Mouse (Mus musculus): Measurements from ENCODE around the gene Rpl21. TPM values are rescaled to one million over a fixed set of nuclear protein-coding genes. Genes with fewer than 3 reads are reported as not detected.
A peak's percentile ranks its signal among the peaks of the same experiment; 100 is the strongest.

Gene Rpl21
- polyA plus RNA-seq, 1 experiment from 2014 or later = 536 TPM

GRCm38 (mm10) chr5:146806004-146806430, 26.7 kb upstream of the Rpl21 start:
- Histone ChIP-seq H3K27me3 (ENCODE audit: low read depth, poor library complexity, severe bottlenecking) (no peaks in the 10 kb centered on the region), H3K4me3 (no peak overlapping the region), H3K9me3 (replicated peaks) (peaks cover 4% of the 10 kb centered on the region; the same call in 1 of the 2 replicates), H3K27ac (replicated peaks) (no peak overlapping the region), H3K36me3 (no peaks in the 10 kb centered on the region), H3K4me1 (no peaks in the 10 kb centered on the region)
- DNase-seq (ENCODE audit: low spot score) = no peak
- WGBS = 81% methylated on average over 8 of the region's 8 CpGs

GRCm38 (mm10) chr5:146809951-146810350, 22.7 kb upstream of the Rpl21 start:
- Histone ChIP-seq H3K27me3 (ENCODE audit: low read depth, poor library complexity, severe bottlenecking) (no peaks in the 10 kb centered on the region), H3K4me3 (no peak overlapping the region), H3K4me1 (no peaks in the 10 kb centered on the region), H3K27ac (replicated peaks) (no peak overlapping the region), H3K9me3 (replicated peaks) (no peaks in the 10 kb centered on the region), H3K36me3 (no peaks in the 10 kb centered on the region)
- 80% methylated on average over 5 of the region's 5 CpGs for WGBS
- DNase-seq (ENCODE audit: low spot score) = no peak

GRCm38 (mm10) chr5:146812866-146813265, 19.8 kb upstream of the Rpl21 start:
- 92% methylated on average over 5 of the region's 5 CpGs for WGBS

GRCm38 (mm10) chr5:146813421-146813820, 19.3 kb upstream of the Rpl21 start:
- Histone ChIP-seq H3K27ac (replicated peaks) (no peak overlapping the region), H3K4me1 (no peaks in the 10 kb centered on the region), H3K27me3 (ENCODE audit: low read depth, poor library complexity, severe bottlenecking) (no peaks in the 10 kb centered on the region), H3K36me3 (no peaks in the 10 kb centered on the region), H3K4me3 (no peak overlapping the region), H3K9me3 (replicated peaks) (no peaks in the 10 kb centered on the region)
- 83% methylated on average over 4 of the region's 4 CpGs for WGBS
- DNase-seq (ENCODE audit: low spot score) = no peak

More at GRCm38 (mm10) chr5:146812866-146813265, 19.8 kb upstream of the Rpl21 start:
- Histone ChIP-seq H3K9me3 (replicated peaks) (no peaks in the 10 kb centered on the region), H3K4me1 (no peaks in the 10 kb centered on the region), H3K27ac (replicated peaks) (no peak overlapping the region), H3K27me3 (ENCODE audit: low read depth, poor library complexity, severe bottlenecking) (no peaks in the 10 kb centered on the region), H3K4me3 (no peak overlapping the region), H3K36me3 (no peaks in the 10 kb centered on the region)
- no peak for DNase-seq (ENCODE audit: low spot score)

- no peak for DNase-seq (ENCODE audit: low spot score)
- no peak overlapping the region for H3K4me3 ChIP-seq
- no peaks in the 10 kb centered on the region for H3K9me3 ChIP-seq (replicated peaks)
- WGBS = 85% methylated on average over 4 of the region's 4 CpGs
- H3K27me3 ChIP-seq (ENCODE audit: low read depth, poor library complexity, severe bottlenecking) = no peaks in the 10 kb centered on the region
- no peaks in the 10 kb centered on the region for H3K36me3 ChIP-seq
- H3K4me1 ChIP-seq = 0 out of 2 replicates have a peak, but pooled peaks cover 3% of the 10 kb centered on the region
- H3K27ac ChIP-seq (replicated peaks) = no peak overlapping the region
Observed at GRCm38 (mm10) chr5:146815394-146815793, 17.3 kb upstream of the Rpl21 start.

- 89% methylated on average over 8 of the region's 8 CpGs for WGBS
- 0 out of 2 replicates have a peak, but pooled peaks cover 3% of the 10 kb centered on the region for H3K4me1 ChIP-seq
- no peak overlapping the region for H3K27ac ChIP-seq (replicated peaks)
- no peaks in the 10 kb centered on the region for H3K36me3 ChIP-seq
- no peaks in the 10 kb centered on the region for H3K9me3 ChIP-seq (replicated peaks)
- DNase-seq (ENCODE audit: low spot score) = no peak
- H3K27me3 ChIP-seq (ENCODE audit: low read depth, poor library complexity, severe bottlenecking) = no peaks in the 10 kb centered on the region
- no peak overlapping the region for H3K4me3 ChIP-seq
Observed at GRCm38 (mm10) chr5:146817583-146817982, 15.1 kb upstream of the Rpl21 start.

- H3K27me3 ChIP-seq (ENCODE audit: low read depth, poor library complexity, severe bottlenecking) = no peaks in the 10 kb centered on the region
- no peak overlapping the region for H3K4me3 ChIP-seq
- WGBS = 85% methylated on average over 8 of the region's 8 CpGs
Observed at GRCm38 (mm10) chr5:146818906-146819623, 13.6 kb upstream of the Rpl21 start.

GRCm38 (mm10) chr5:146823005-146823404, 9.7 kb upstream of the Rpl21 start:
- no peak overlapping the region for H3K4me3 ChIP-seq
- no peak for DNase-seq (ENCODE audit: low spot score)
- peaks cover 8% of the 10 kb centered on the region; the same call in 1 of the 2 replicates for H3K4me1 ChIP-seq
- no peaks in the 10 kb centered on the region for H3K36me3 ChIP-seq
- H3K27me3 ChIP-seq (ENCODE audit: low read depth, poor library complexity, severe bottlenecking) = no peaks in the 10 kb centered on the region
- no peak overlapping the region for H3K27ac ChIP-seq (replicated peaks)
- H3K9me3 ChIP-seq (replicated peaks) = no peaks in the 10 kb centered on the region
- 91% methylated on average over 5 of the region's 5 CpGs for WGBS

More at GRCm38 (mm10) chr5:146818906-146819623, 13.6 kb upstream of the Rpl21 start:
- no peak for DNase-seq (ENCODE audit: low spot score)
- no peak overlapping the region for H3K27ac ChIP-seq (replicated peaks)
- 0 out of 2 replicates have a peak, but pooled peaks cover 3% of the 10 kb centered on the region for H3K4me1 ChIP-seq
- no peaks in the 10 kb centered on the region for H3K9me3 ChIP-seq (replicated peaks)
- H3K36me3 ChIP-seq = no peaks in the 10 kb centered on the region

GRCm38 (mm10) chr5:146829528-146829927, 3.2 kb upstream of the Rpl21 start:
- Histone ChIP-seq H3K27me3 (ENCODE audit: low read depth, poor library complexity, severe bottlenecking) (no peaks in the 10 kb centered on the region), H3K4me1 (peaks cover 17% of the 10 kb centered on the region), H3K4me3 (no peak overlapping the region), H3K9me3 (replicated peaks) (no peaks in the 10 kb centered on the region), H3K36me3 (peaks cover 5% of the 10 kb centered on the region), H3K27ac (replicated peaks) (no peak overlapping the region)
- DNase-seq (ENCODE audit: low spot score) = no peak
- 56% methylated on average over 8 of the region's 8 CpGs for WGBS

GRCm38 (mm10) chr5:146832435-146832768, 288 bp upstream of the Rpl21 start:
- H3K4me1 ChIP-seq = peaks cover 15% of the 10 kb centered on the region
- H3K27me3 ChIP-seq (ENCODE audit: low read depth, poor library complexity, severe bottlenecking) = no peaks in the 10 kb centered on the region
- peak overlapping the region; percentile 99 for H3K27ac ChIP-seq (replicated peaks)
- 56% methylated on average over 7 of the region's 7 CpGs for WGBS
- H3K9me3 ChIP-seq (replicated peaks) = no peaks in the 10 kb centered on the region
- H3K4me3 ChIP-seq = peak overlapping the region; percentile 98
- H3K36me3 ChIP-seq = peaks cover 34% of the 10 kb centered on the region
- DNase-seq (ENCODE audit: low spot score) = no peak

- Histone ChIP-seq H3K4me1 (peaks cover 15% of the 10 kb centered on the region), H3K4me3 (peak overlapping the region; percentile 98), H3K27me3 (ENCODE audit: low read depth, poor library complexity, severe bottlenecking) (no peaks in the 10 kb centered on the region), H3K36me3 (peaks cover 47% of the 10 kb centered on the region), H3K27ac (replicated peaks) (peak overlapping the region; percentile 99), H3K9me3 (replicated peaks) (no peaks in the 10 kb centered on the region)
- WGBS = 26% methylated on average over 8 of the region's 8 CpGs
- no peak for DNase-seq (ENCODE audit: low spot score)
Observed at GRCm38 (mm10) chr5:146833673-146834201, 1.0 kb downstream of the Rpl21 start.

- no peaks in the 10 kb centered on the region for H3K27me3 ChIP-seq (ENCODE audit: low read depth, poor library complexity, severe bottlenecking)
- no peak for DNase-seq (ENCODE audit: low spot score)
- peaks cover 15% of the 10 kb centered on the region for H3K4me1 ChIP-seq
- H3K9me3 ChIP-seq (replicated peaks) = no peaks in the 10 kb centered on the region
- no peak overlapping the region for H3K27ac ChIP-seq (replicated peaks)
- H3K36me3 ChIP-seq = peaks cover 57% of the 10 kb centered on the region
- H3K4me3 ChIP-seq = no peak overlapping the region
- WGBS = 89% methylated on average over 8 of the region's 8 CpGs
Observed at GRCm38 (mm10) chr5:146834959-146835358, 2.3 kb downstream of the Rpl21 start.

- H3K4me1 ChIP-seq = peaks cover 11% of the 10 kb centered on the region
Observed at GRCm38 (mm10) chr5:146837967-146838720, 5.5 kb downstream of the Rpl21 start.

More at GRCm38 (mm10) chr5:146837967-146838720, 5.5 kb downstream of the Rpl21 start:
- Histone ChIP-seq H3K36me3 (peaks cover 61% of the 10 kb centered on the region), H3K27ac (replicated peaks) (no peak overlapping the region), H3K4me3 (no peak overlapping the region), H3K27me3 (ENCODE audit: low read depth, poor library complexity, severe bottlenecking) (no peaks in the 10 kb centered on the region), H3K9me3 (replicated peaks) (no peaks in the 10 kb centered on the region)
- whole genome bisulfite sequencing = 74% methylated on average over 7 of the region's 7 CpGs
- DNase-seq (ENCODE audit: low spot score) = no peak
